Mouse (Mus musculus) large intestine, adult 2 months (tissue): Measurements from ENCODE around the gene Sept1. TPM values are rescaled to one million over a fixed set of nuclear protein-coding genes. Genes with fewer than 3 reads are reported as not detected.

Source experiments
- DNase-seq: peaks from one replicate; pipeline ENCODE4 v3.0.0-alpha.2; 2012; ENCODE audit warnings: low read depth, low spot score
- whole genome bisulfite sequencing: fragments of 180-500 bp; shearing (Covaris S2); methylation state at CpG from one replicate; pipeline ENCODE4 v1.1.7; 2018; 5-methylcytosine and 5-hydroxymethylcytosine counted together
- polyA plus RNA-seq: library from polyadenylated mRNA; depleted of rRNA; stranded (reverse); fragments of >200 nt; gene quantifications from 2 replicates; pipeline ENCODE4 v1.2.3, GENCODE M21; 2012

The Sept1 gene
- polyA plus RNA-seq, 1 experiment = 32.4 TPM

- WGBS = 70% methylated on average over 6 of the region's 6 CpGs
Measured at GRCm38 (mm10) chr7:127223515-127224478, 9.1 kb downstream of the Sept1 start.

DNA sequence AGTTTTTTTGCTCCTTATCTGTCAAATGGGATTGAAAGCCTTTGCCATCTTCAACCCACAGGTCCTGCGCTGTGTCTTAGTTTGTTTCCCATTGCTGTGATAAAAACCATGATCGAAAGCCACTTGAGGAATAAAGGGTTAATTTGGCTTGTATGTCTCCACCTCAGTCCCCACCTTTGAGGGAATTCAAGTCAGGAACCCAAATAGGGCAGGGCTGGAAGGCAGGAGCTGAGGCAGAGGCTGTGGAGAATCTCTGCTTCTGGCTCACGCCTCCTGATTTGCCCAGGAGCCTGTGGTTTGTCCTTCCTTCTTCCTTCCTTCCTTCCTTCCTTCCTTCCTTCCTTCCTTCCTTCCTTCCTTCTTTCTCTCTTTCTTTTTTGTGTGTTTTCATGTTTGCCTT is 9.8 kb downstream of the Sept1 start:
- WGBS = 97% methylated on average over 3 of the region's 3 CpGs
- no peak for DNase-seq

More at GRCm38 (mm10) chr7:127223515-127224478, 9.1 kb downstream of the Sept1 start:
- no peak for DNase-seq

DNA sequence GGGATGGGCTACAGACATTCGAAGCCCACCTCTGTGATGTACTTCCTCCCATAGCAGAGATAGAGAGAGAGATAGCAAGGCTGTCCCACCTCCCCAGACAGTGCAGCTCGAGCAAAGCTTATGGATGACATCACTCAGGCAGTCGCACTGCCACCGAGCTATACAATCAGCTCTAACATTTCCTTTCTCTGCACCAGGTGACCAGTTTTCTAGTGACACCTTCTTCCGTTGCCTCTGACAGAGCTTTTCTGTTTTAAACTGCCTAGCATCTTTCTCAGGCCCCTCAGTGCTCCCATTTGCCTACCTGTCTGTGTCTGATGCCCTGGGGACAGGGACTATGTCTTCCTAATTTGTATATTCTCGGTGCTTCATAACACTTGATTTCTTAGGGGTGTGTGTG is 12.5 kb downstream of the Sept1 start:
- 65% methylated on average over 6 of the region's 6 CpGs for WGBS

GRCm38 (mm10) chr7:127218670-127219069 is 14.3 kb downstream of the Sept1 start:
- WGBS = 79% methylated on average over 4 of the region's 4 CpGs
- no peak for DNase-seq

More for the DNA sequence above, 12.5 kb downstream of the Sept1 start:
- DNase-seq = no peak

- no peak for DNase-seq
- WGBS = 65% methylated on average over 10 of the region's 10 CpGs
Measured at GRCm38 (mm10) chr7:127217901-127218642, 14.9 kb downstream of the Sept1 start.

- WGBS = 77% methylated on average over 6 of the region's 6 CpGs
Measured at GRCm38 (mm10) chr7:127217475-127217874, 15.5 kb downstream of the Sept1 start.

DNA sequence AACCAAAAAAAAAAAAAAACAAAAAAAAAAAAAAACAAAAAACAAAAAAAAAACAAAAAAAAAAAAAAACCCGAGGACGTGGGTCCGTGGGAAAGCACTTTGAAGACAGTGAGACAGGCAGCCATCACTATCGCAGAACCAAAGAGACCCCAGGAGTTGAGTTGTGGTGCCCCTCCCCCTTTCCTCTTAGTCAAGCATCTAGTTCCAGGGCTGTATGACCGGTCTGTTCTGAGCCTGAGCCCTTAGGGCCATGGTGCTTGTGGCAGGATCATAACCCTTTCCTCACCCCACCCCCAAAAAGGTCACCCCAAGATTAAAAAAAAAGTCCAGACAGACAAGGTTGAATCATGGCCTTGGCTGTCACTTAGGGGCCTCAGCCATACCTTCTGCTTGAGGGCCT is 16.6 kb downstream of the Sept1 start:
- no peak for DNase-seq
- WGBS = 93% methylated on average over 5 of the region's 5 CpGs

More at GRCm38 (mm10) chr7:127217475-127217874, 15.5 kb downstream of the Sept1 start:
- no peak for DNase-seq

- WGBS = 27% methylated on average over 33 of the region's 33 CpGs
- DNase-seq = no peak
Measured at GRCm38 (mm10) chr7:127214981-127215871, 17.7 kb downstream of the Sept1 start.

DNA sequence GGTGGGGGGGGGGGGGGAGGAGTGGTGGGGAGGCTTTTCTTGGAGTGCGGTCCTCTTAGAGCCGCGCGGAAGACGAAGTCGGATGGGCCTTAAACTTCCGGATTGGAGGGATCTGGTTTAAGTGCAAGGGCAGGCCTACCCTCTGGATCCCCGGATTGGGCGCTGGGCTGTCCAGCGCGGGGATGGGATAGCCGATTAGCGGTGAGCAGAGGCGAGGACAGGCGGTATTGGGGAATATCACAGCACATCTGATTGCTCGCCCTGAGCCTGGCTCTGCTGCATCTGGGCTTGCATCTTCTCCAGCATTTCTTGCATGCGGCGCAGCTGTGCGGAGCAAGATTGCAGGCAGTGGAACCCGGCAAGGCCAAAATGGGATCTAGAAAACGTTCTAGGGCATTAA is 18.4 kb downstream of the Sept1 start:
- 73% methylated on average over 21 of the region's 21 CpGs for WGBS
- no peak for DNase-seq

- DNase-seq = no peak
- WGBS = 74% methylated on average over 12 of the region's 12 CpGs
Measured at GRCm38 (mm10) chr7:127213930-127214329, 19.0 kb downstream of the Sept1 start.

GRCm38 (mm10) chr7:127213485-127213884 is 19.4 kb downstream of the Sept1 start:
- 45% methylated on average over 7 of the region's 7 CpGs for WGBS
- DNase-seq = no peak

GRCm38 (mm10) chr7:127212432-127213250 is 20.3 kb downstream of the Sept1 start:
- DNase-seq = no peak
- WGBS = 88% methylated on average over 12 of the region's 12 CpGs

DNA sequence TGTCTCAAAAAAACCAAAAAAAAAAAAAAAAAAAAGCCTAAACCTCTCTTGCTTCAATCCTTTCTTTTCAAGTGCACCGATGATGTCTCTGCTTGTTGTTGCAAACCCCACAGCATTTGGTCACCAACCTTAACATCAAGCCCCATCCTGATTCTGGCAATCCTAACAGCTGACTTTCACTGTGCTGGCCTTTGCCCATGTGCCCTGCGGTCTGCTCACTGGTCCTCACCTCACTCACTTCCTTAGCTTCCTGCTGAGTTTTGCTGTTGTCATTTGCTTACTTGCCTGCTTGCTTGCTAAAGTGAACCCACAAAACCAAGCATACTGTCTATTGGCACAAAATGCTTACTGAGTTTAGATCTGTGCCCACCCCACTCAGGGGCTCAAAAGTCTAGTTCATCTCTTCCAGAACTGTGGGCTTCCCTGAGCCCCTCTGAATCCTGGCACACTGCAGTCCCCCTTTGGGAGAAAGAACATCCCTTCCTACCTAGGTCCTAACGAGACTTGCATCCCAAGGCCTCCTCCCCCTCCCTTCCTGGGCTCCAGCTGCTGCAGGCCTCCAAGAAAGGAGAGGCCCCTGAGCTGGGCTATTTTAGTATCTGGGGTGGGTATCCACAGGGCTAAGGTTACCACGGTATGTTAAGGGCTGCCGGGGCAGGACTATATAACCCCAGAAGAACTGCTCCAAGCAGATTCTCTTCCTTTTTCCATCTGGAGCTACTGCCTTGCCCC is 21.8 kb downstream of the Sept1 start:
- WGBS = 82% methylated on average over 5 of the region's 5 CpGs
- no peak for DNase-seq

DNA sequence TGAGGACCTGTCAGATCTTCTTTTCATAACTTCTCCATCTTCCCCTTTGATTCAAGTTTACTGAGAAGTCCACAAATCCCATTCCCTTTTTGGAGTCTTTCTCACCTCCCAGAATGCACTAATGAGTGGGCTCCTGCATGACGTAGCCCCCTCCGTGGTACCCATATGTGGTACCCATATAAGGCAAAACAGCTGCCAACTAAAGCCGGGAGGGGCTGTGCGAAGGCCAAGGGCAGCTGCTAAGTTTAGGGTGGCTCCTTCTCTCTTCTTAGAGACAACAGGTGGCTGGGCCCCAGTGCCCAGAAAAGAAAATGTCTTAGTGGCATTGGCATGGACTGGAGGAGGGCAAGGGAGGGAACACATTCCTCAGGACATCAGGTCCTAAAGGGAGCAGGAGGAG is 22.7 kb downstream of the Sept1 start:
- 89% methylated on average over 4 of the region's 4 CpGs for WGBS
- no peak for DNase-seq

DNA sequence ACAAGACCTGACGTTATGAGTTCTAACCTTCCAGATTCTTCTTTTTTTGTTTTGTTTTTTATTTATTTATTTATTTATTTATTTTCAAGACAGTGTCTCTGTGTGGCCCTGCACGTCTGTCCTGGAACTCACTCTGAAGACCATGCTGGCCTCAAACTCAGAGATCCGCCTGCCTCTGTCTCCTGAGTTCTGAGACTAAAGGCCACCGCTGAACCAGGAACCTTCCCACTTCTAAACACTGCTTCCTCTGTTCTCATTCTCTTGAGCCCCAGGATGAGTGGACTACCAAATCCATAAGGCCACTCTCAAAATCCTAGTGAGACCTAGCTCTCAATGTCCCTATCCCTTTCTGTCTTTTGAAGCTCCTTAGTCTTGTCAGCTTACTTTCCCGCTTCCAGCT is 23.1 kb downstream of the Sept1 start:
- no peak for DNase-seq
- WGBS = 73% methylated on average over 5 of the region's 5 CpGs

DNA sequence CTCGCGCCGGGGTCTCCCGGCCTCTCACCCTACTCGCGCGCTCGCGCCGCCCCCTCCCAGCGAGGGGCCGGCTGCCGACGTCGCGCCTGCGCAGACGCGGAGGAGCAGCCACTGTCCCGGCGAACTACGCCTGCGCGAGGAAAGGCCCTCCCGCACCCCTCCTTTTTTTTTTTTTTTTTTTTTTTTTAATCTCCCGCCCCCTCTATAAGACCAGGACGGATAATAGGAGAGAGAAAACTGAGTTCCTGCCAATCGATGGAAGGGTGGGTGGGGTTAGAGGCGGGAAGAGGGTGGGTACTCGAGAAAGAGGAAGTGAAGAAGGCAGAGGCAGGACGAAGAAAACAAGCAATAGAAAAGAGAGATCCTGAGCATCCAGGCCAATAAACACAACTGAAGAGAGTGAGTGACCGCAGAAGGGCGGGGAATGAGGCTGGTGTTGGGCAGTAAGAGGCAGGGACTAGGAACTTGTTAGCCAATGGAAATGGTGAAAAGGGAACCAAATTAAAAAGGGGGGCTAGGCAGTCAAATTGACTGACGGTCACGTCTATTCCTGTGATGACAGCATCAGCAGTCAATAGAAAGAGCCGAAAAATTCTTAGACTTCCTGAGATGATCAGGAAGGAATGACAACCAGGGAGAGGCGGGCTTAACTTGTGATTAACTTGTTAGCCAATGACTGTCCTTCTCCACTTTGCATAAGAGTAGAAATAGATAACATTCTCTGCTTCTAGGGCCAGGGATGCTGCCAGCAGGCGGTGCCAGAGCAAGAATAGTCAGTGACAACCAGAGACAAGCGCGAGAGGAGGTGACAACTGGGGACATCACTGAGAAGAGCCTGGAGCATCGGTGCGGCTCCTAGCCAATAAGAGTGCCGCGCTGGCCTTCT is 24.1 kb downstream of the Sept1 start, which contains the start of gene Mylpf:
Gene Mylpf (plus strand): TSS at position 338 of the 886 bp plus-strand sequence.
- DNase-seq = peak; percentile 97
- WGBS = under 1% methylated on average over 44 of the region's 44 CpGs

- under 1% methylated on average over 44 of the region's 44 CpGs for WGBS
- no peak for DNase-seq
Measured at GRCm38 (mm10) chr7:127208295-127208552, 24.7 kb downstream of the Sept1 start, which contains the start of gene Tbc1d10b. Gene Tbc1d10b (minus strand): TSS chr7:127208468.
